ENCODE assay signal across 9 mouse cellular contexts in the genomic region with DNA sequence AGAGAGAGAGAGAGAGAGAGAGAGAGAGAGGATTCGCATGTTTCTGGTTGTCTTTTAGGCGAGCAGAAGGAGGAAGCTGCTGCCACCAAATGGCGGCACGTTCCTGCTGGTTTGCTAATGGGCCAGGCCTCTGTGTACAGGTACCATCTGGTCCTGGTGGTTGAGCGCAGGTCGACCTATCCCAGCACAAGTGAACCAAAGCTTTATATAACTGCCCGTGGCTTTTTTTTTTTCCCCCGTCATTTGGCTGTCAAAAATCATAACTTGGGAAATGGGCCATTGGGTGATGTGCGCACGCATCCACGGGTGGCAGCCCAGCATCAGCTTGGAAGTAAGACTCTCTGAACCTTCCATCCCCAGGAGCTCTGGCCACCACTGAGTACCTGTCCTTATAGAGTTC.
DNase-seq lines count a peak whose midpoint lies in the region; ATAC-seq lines count a peak whose summit lies in the region.
"Had no signal": no experiment of that assay in that cellular context is flagged by ENCODE, and none has a peak within 500 bp of the region (broad histone marks: within the 10 kb centered on the region; RNA-seq: fewer than 3 reads in every experiment).

No protein-coding gene starts in this region.

- intact Hi-C loops in heart, postnatal 14 days (cut with DNase I): loop anchor here (1.0 to 10.0 kb wide), 3 partner anchors 250 to 547 kb away; no protein-coding TSS in a partner anchor

- H3K9ac ChIP-seq in heart, embryonic 13.5 days: 0 out of 2 replicates have a peak overlapping the region, but pooled peaks have one; percentile 54
- no peak overlapping the region for H3K9ac ChIP-seq in intestine, embryonic 16.5 days (ENCODE audit: low read depth, low read length)
- no peak overlapping the region for H3K9ac ChIP-seq in midbrain, embryonic 15.5 days

- H3K4me1 ChIP-seq in heart, embryonic 13.5 days: 0 out of 2 replicates have a peak, but pooled peaks cover 2% of the 10 kb centered on the region
- peaks cover 6% of the 10 kb centered on the region for H3K4me1 ChIP-seq in embryonic facial prominence, embryonic 10.5 days
- H3K4me1 ChIP-seq in intestine, embryonic 16.5 days (ENCODE audit: control insufficient read depth, insufficient read depth, low read length): 0 out of 2 replicates have a peak, but pooled peaks cover 3% of the 10 kb centered on the region
- H3K4me1 ChIP-seq in midbrain, embryonic 15.5 days: 0 out of 2 replicates have a peak, but pooled peaks cover 3% of the 10 kb centered on the region

- no peaks in the 10 kb centered on the region for H3K36me3 ChIP-seq in heart, embryonic 13.5 days
- no peaks in the 10 kb centered on the region for H3K36me3 ChIP-seq in embryonic facial prominence, embryonic 10.5 days (replicated peaks)
- no peaks in the 10 kb centered on the region for H3K36me3 ChIP-seq in intestine, embryonic 16.5 days (ENCODE audit: control insufficient read depth, insufficient read depth, low read length)
- H3K36me3 ChIP-seq in midbrain, embryonic 15.5 days (replicated peaks): no peaks in the 10 kb centered on the region
- H3K36me3 ChIP-seq: G1E had no signal

- peak overlapping the region; percentile 34; the same call in 1 of the 2 replicates for H3K4me3 ChIP-seq in heart, embryonic 13.5 days
- peak overlapping the region; percentile 42; the same call in 1 of the 2 replicates for H3K4me3 ChIP-seq in embryonic facial prominence, embryonic 10.5 days
- no peak overlapping the region for H3K4me3 ChIP-seq in intestine, embryonic 16.5 days (ENCODE audit: low read length)
- H3K4me3 ChIP-seq in midbrain, embryonic 15.5 days: no peak overlapping the region

- ATAC-seq in heart, embryonic 13.5 days (ENCODE audit: extremely low read depth, insufficient number of reproducible peaks, low FRiP score, low TSS enrichment): no peak
- ATAC-seq in intestine, embryonic 16.5 days: no peak
- ATAC-seq in midbrain, embryonic 15.5 days (replicated peaks): peak; percentile 90

- no peak overlapping the region for H3K27ac ChIP-seq in heart, embryonic 13.5 days (replicated peaks)
- no peak overlapping the region for H3K27ac ChIP-seq in embryonic facial prominence, embryonic 10.5 days (replicated peaks)
- no peak overlapping the region for H3K27ac ChIP-seq in intestine, embryonic 16.5 days (ENCODE audit: low read length)
- H3K27ac ChIP-seq in midbrain, embryonic 15.5 days: no peak overlapping the region

- no peaks in the 10 kb centered on the region; the same call in 1 of the 2 replicates for H3K27me3 ChIP-seq in heart, embryonic 13.5 days (replicated peaks)
- peaks cover 12% of the 10 kb centered on the region; the same call in 1 of the 2 replicates for H3K27me3 ChIP-seq in embryonic facial prominence, embryonic 10.5 days (replicated peaks; ENCODE audit: low read depth, poor library complexity, severe bottlenecking)
- no peaks in the 10 kb centered on the region for H3K27me3 ChIP-seq in intestine, embryonic 16.5 days (replicated peaks; ENCODE audit: control insufficient read depth, insufficient read depth, low read length)
- H3K27me3 ChIP-seq in midbrain, embryonic 15.5 days (replicated peaks): no peaks in the 10 kb centered on the region

- 46% methylated on average over 11 of the region's 11 CpGs for WGBS in heart, embryonic 13.5 days
- 54% methylated on average over 11 of the region's 11 CpGs for WGBS in embryonic facial prominence, embryonic 10.5 days
- 50% methylated on average over 11 of the region's 11 CpGs for WGBS in intestine, embryonic 16.5 days
- 51% methylated on average over 11 of the region's 11 CpGs for WGBS in midbrain, embryonic 15.5 days

- no peaks in the 10 kb centered on the region for H3K9me3 ChIP-seq in heart, embryonic 13.5 days
- no peaks in the 10 kb centered on the region for H3K9me3 ChIP-seq in embryonic facial prominence, embryonic 10.5 days
- H3K9me3 ChIP-seq in intestine, embryonic 16.5 days (ENCODE audit: control insufficient read depth, low read length): no peaks in the 10 kb centered on the region
- H3K9me3 ChIP-seq in midbrain, embryonic 15.5 days: no peaks in the 10 kb centered on the region
- H3K9me3 ChIP-seq: G1E had no signal

- DNase-seq in heart, postnatal 14 days: no peak
- peak; percentile 33 for DNase-seq in NIH3T3 (ENCODE audit: low read depth)
- peak; percentile 16 for DNase-seq in embryonic facial prominence, embryonic 10.5 days (ENCODE audit: low spot score)
- DNase-seq in gastrocnemius, postnatal 4 days (ENCODE audit: low spot score in 2 of 2): no peak
- no peak for DNase-seq in yolk sac, embryonic 10.5 days (ENCODE audit: low spot score)

- H3K4me2 ChIP-seq in heart, embryonic 13.5 days: peak overlapping the region; percentile 64
- H3K4me2 ChIP-seq in intestine, embryonic 16.5 days (ENCODE audit: low read depth, low read length): peak overlapping the region; percentile 49; the same call in 1 of the 2 replicates
- H3K4me2 ChIP-seq in midbrain, embryonic 15.5 days: peak overlapping the region; percentile 54

Comparison
In these comparisons a context has a peak if more than half of its experiments do, and no peak if none do; other contexts are left out.
1. H3K4me3 ChIP-seq: peak in heart, embryonic 13.5 days (single experiment) and embryonic facial prominence, embryonic 10.5 days (single experiment); none in intestine, embryonic 16.5 days (single experiment) and midbrain, embryonic 15.5 days (single experiment).
2. DNase-seq: peak in NIH3T3 (single experiment) and embryonic facial prominence, embryonic 10.5 days (single experiment); none in heart, postnatal 14 days (0 of 2), gastrocnemius, postnatal 4 days (0 of 2) and yolk sac, embryonic 10.5 days (single experiment).
3. Peak in every context shown above with its lines, with median percentiles within 50 percentile points of each other: H3K4me2 ChIP-seq.